Mouse (Mus musculus): ENCODE results near the gene Celf2. TPM values are rescaled to one million over a fixed set of nuclear protein-coding genes. Genes with fewer than 3 reads are reported as not detected.

Celf2 gene
- total RNA-seq, 2 experiments from 2014 or later, result 91.3 to 93.2 TPM

GRCm38 (mm10) chr2:7260186-7260585 lies 249.2 kb downstream of the Celf2 start:
- DNase-seq, result peak; percentile 9

DNA sequence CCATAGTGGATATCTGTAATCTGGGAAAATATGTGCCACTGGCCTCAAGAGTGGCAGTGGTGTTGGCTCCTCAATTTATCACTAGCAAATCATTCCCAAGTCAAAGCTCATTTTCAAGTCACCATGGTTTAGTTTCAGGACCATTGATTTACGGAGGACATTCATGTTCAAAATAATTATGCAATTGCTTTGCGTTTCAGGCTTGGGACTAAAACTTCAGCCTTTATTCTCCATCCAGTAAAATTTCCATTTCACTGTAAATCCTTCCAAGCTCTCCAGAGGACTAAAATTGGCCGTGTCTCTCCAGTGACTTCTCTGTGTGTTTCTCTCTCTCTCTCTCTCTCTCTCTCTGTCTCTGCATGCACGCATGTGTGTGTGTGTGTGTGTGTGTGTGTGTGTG lies 249.7 kb downstream of the Celf2 start:
- no peak for DNase-seq

DNA sequence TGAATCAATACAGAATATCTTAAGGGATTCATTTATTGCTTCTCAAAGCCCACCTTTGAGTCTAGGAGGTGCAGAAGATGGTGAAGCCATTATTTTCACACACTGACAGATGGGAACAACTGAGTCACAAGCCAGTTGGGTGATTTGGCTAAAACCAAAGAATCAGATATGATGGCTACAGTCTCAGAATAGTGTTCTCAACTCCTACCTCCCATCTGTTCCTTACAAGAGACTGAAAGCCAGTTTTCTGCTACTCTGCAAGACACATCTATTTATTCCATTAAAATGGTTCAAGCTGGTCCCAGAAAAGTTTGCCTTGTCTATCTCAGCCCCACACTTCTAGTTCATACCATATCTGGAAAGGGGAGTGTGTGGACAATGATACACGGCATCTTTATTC lies 253.3 kb downstream of the Celf2 start:
- no peak for DNase-seq

- DNase-seq, result no peak
Observed at GRCm38 (mm10) chr2:7255386-7255785, 254.0 kb downstream of the Celf2 start.

GRCm38 (mm10) chr2:7250314-7250713 lies 259.0 kb downstream of the Celf2 start:
- DNase-seq, result no peak

DNA sequence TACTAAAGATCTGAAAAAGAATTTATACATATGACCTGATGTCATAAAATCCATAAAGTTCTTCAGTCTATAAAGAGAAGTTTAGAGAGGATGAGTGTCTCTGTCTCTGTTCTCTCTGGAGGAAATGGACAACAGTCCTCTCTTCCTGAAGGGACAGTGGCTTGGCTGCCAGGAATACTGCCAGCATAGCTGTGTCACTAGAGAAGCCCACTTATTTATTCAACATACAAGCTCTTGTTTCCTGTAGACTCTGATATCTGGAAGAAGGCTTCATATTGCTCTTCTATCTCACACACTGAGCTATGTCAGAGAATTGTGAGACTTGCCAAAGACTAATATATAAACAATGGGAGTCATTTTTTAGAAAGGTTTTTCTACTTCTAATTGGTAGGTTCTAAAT lies 260.4 kb downstream of the Celf2 start:
- DNase-seq, result no peak

DNA sequence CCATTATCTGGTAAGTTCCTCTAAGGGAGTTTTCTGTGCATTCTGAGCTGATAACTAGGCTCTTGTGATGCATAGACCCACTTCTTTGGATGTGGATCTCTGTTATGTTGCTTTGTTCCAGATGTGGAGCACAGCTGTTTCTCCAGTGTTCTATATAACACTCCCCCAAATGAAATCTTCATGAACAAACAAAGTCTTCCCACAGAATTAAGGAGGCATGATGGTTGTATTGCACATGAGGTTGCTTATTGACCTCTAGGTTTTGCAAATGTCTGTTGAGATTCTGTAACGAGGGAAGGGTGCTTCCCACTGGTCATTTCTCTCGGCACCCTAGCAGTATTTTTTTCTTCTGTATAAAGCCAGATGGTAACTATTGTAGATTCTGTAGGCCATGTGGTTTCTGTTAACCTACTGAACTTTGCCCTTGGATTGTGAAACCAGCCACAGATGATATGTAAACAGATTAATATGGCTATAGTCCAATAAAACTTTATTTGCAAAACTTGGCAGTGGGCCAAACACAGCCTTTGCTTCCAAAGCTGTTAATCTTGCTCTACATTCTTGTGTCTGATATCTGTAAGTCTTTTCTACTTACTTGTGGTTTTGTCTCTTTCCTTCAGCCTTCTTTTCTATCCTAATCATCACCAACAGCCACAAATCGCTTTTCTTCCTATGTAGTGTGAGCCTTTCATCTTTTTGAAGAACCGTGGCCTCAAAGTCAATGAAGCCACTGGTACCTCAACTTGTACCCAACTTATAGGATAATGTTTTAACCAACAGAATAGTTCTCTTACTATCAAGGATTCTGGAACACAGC lies 263.2 kb downstream of the Celf2 start:
- peak; percentile 51 for DNase-seq

GRCm38 (mm10) chr2:7242139-7242538 lies 267.2 kb downstream of the Celf2 start:
- DNase-seq, result no peak

GRCm38 (mm10) chr2:7241523-7241941 lies 267.8 kb downstream of the Celf2 start:
- DNase-seq, result no peak

- DNase-seq, result no peak
Observed at GRCm38 (mm10) chr2:7237283-7237682, 272.1 kb downstream of the Celf2 start.

DNA sequence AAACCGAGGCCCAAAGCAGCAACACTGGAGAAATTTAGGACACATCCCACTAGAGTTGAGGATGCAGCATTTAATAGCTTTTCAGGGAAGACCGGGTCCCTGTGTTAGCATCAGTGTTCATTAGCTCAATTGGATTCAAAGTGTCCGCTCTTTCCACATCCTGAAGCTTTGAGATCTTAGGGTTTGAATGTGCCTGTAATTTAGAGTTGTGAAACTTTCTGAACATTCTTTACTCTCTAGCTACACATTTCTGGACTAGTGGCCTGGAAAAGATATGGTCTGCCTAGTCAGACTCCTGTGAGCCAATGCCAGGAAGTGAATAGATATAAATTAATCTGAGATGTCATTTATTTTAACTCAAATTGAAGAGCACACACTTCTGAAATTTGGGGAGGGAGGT lies 272.9 kb downstream of the Celf2 start:
- DNase-seq, result no peak

- no peak for DNase-seq
Observed at GRCm38 (mm10) chr2:7235059-7235741, 274.2 kb downstream of the Celf2 start.

- no peak for DNase-seq
Observed at GRCm38 (mm10) chr2:7234587-7234986, 274.8 kb downstream of the Celf2 start.

GRCm38 (mm10) chr2:7233411-7233810 lies 276.0 kb downstream of the Celf2 start:
- no peak for DNase-seq

DNA sequence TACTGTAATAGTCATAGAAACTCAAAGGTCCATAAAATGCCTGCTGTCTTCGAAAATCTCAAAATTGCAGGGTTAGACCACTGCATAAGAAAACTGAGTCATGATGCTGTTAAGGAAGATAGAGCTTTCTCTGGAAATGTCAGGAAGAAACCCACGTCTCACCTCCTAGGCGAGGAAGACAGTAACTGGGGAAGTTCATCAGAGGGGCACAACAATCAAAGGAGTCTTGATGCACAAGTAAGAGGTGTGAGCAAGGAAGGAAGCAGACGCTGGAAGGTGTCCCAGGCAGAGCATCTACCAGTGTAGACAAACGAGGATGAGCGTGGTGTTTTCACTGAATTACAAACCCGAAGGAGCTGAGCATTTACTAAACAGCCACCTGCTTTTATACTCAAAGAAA lies 282.6 kb downstream of the Celf2 start:
- DNase-seq, result no peak

GRCm38 (mm10) chr2:7224346-7225071 lies 284.9 kb downstream of the Celf2 start:
- no peak for DNase-seq

DNA sequence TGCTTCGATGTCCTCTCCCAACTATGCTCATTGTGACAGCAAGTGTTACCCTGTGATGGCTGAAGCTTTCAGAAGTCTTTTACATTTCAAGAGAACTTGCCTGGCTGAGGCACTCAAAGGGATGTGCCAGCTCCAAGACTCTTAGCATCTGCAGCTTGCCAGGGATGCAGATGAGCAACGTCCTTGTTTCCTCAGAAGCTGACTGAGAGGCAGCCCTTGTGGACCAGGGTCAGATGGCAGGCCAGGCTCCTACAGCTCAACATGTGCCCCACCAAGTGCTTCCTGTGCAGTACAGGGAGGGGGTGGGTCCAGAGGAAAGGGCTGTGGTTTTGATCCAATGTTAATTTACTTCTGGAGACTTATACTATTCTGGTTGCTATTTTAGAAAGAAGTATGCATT lies 285.8 kb downstream of the Celf2 start:
- DNase-seq, result no peak

DNA sequence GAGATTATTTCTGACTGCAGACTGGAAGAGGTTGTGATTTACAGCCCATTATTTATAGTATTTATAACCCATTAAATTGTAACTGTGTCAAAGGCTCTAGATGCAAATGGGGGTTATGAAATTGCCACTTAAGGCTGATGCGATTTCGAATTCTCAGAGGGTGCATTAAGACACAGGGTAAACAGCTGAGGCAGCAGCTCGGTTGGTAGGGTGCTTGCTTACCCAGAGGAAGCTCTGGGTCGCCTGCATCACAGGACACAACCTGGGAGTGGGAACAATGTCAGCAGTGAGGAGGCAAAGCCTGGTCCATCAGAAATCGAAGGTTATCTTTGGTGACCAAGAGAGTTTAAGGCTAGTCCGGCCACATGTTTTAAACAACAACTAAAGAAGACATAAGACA lies 286.5 kb downstream of the Celf2 start:
- DNase-seq, result no peak

- DNase-seq, result no peak
Observed at GRCm38 (mm10) chr2:7221856-7222255, 287.5 kb downstream of the Celf2 start.

- no peak for DNase-seq
Observed at GRCm38 (mm10) chr2:7218101-7218500, 291.3 kb downstream of the Celf2 start.

DNA sequence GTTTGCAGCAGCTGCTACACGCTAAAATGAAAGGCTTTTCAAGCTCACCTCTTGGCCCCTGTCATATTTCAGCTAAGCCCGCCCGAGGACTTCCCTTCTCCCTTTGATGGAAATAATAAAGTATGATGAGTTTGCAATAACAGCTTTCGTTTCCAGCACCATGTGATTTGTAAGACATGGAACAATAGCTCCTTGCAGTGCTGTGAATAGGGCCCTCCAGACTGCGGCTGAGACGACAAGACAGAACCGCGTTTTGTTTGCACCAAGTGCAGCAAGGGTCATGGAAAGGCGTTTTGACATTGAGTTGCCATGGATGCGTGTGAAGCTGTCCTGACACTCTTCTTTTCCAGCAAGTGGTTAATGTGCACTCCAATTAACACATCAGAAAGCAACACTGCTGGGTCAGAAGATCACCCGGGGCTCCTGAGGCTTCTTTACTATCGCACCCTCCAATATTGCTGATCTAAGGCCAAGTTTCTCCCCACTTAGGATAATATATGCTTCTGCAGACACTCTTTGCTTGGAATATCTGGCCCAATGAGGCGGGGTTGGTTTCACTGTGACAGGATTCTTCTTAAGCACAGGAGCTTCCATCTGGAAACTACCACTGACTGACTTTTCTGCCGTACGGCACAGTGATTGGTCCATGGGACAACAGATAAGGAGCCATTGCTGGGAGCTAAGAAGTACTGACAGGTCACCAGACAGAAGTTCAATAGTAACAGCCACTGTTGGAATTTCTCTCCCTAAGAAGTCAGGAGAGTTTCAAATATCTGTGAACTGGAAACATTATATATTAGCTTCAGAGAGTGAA lies 301.5 kb downstream of the Celf2 start:
- DNase-seq, result no peak

DNA sequence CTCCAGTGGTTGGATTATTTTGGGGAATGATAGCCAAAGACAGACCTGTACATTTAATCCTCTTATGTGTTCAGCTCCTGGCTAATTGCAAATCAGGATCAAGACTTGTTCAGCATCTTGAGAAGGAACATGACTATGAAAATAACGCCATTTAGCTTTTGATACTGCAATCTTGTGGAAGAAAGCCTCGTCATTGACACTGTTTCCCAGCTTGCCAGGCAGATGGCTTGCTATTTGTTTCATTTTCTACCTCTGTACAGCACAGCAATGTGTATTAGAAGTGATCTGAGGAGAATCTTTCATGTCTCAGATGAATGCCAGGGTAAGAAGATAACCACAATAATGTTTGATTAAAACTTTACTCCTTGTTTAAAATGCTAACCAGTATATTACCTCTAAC lies 315.9 kb downstream of the Celf2 start:
- no peak for DNase-seq

DNA sequence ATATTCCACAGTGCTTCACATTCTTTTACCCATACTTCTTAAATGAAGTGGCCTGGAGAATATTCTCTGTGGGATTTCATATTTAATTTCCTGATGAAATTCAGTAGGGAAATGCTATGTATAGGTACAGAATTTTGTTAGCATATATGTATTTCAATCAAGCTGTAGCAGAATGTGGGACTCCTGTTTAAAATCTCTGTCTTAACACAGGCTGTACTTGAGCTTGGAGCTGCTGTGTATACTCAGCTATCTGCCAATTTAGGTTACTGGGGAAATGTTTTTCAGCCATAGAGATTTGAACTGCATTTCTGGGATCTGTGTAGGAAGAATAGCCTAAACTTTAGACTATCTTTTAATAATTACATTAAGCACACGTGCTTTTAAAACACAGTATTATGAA lies 330.2 kb downstream of the Celf2 start:
- DNase-seq, result no peak
